Mouse (Mus musculus) embryonic facial prominence, embryonic 12.5 days (tissue): ENCODE measurements around the gene Dhrs13. TPM values are rescaled to one million over a fixed set of nuclear protein-coding genes. Genes with fewer than 3 reads are reported as not detected.
"Not testable (repeated sequence)": the region's sequence is repeated elsewhere in the genome, so short reads cannot be mapped to it uniquely, and the experiment has no call there.

Experiments
- ATAC-seq: fragments of 200-750 bp; cut with Nextera tagmentation; 2 replicates; pipeline ENCODE4 v1.8.0; 2017; ENCODE audit not compliant: insufficient number of reproducible peaks, insufficient read depth, low FRiP score, low TSS enrichment
- H3K27ac ChIP-seq: fragments of 300-500 bp; sonication (generic); 2 replicates; pipeline ENCODE4 v1.5.1; 2016; ENCODE audit warnings: mild to moderate bottlenecking
- H3K27me3 ChIP-seq: fragments of 300-500 bp; sonication (generic); 2 replicates; pipeline ENCODE4 v1.6.1; 2016; ENCODE audit warnings: mild to moderate bottlenecking, moderate library complexity
- H3K36me3 ChIP-seq: fragments of 300-500 bp; sonication (generic); 2 replicates; pipeline ENCODE4 v1.6.1; 2016; ENCODE audit warnings: mild to moderate bottlenecking
- H3K4me1 ChIP-seq: fragments of 300-500 bp; sonication (generic); 2 replicates; pipeline ENCODE4 v1.6.1; 2016
- H3K4me2 ChIP-seq: fragments of 300-500 bp; sonication (generic); replicated peaks from 2 replicates; pipeline ENCODE4 v1.6.1; 2016; ENCODE audit warnings: mild to moderate bottlenecking, moderate library complexity
- H3K4me3 ChIP-seq: fragments of 300-500 bp; sonication (generic); 2 replicates; pipeline ENCODE4 v1.5.1; 2016; ENCODE audit warnings: mild to moderate bottlenecking
- H3K9ac ChIP-seq: fragments of 300-500 bp; sonication (generic); 2 replicates; pipeline ENCODE4 v1.6.1; 2016; ENCODE audit warnings: mild to moderate bottlenecking, moderate library complexity
- H3K9me3 ChIP-seq: fragments of 300-500 bp; sonication (generic); 2 replicates; pipeline ENCODE4 v1.6.1; 2016; ENCODE audit warnings: mild to moderate bottlenecking, moderate library complexity
- WGBS: fragments of 180-500 bp; shearing (Covaris S2); methylation state at CpG from one replicate; pipeline ENCODE4 v1.1.7; 2016; 5-methylcytosine and 5-hydroxymethylcytosine counted together
- polyA plus RNA-seq: library from polyadenylated mRNA; unstranded; fragments of >200 nt; fragmentation: Nextera tagmentation; extraction: Ambion mirVana; gene quantifications from 2 replicates; pipeline ENCODE4 v1.2.1, GENCODE M21; 2016

Gene Dhrs13
- polyA plus RNA-seq, 1 experiment from 2014 or later, result 21.9 TPM

GRCm38 (mm10) chr11:78048637-78049036 is 16.6 kb downstream of the Dhrs13 start:
- not testable (repeated sequence) for H3K9ac ChIP-seq, H3K9me3 ChIP-seq, H3K27ac ChIP-seq, ATAC-seq, H3K4me3 ChIP-seq, H3K4me1 ChIP-seq, H3K27me3 ChIP-seq, H3K4me2 ChIP-seq
- WGBS, result 93% methylated on average over 4 of the region's 4 CpGs
- H3K36me3 ChIP-seq, result peaks cover 14% of the 10 kb centered on the region

DNA sequence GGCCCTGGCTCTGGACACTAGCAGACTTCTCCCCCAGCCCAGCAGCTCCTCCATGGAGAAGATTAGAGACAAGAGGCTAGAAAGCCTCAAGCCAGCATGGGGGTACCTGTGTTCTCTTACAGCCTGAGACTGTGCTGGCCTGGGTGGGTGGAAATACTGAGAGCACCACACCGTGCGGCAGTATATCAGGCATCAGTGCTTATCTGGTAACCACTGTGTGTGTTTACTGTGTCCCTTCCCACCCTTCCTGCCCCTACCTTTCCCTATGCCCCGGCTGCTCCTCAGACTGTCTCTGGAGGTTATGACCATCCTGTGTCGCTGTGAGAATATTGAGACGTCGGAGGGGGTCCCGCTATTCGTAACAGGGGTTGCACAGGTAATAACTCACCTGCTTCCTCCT is 21.0 kb downstream of the Dhrs13 start:
- Histone ChIP-seq H3K9ac (no peak overlapping the region), H3K4me2 (no peak overlapping the region), H3K27me3 (no peaks in the 10 kb centered on the region), H3K4me1 (no peaks in the 10 kb centered on the region), H3K4me3 (no peak overlapping the region), H3K9me3 (no peaks in the 10 kb centered on the region), H3K27ac (no peak overlapping the region), H3K36me3 (peaks cover 52% of the 10 kb centered on the region)
- 95% methylated on average over 8 of the region's 8 CpGs for WGBS
- no peak for ATAC-seq

DNA sequence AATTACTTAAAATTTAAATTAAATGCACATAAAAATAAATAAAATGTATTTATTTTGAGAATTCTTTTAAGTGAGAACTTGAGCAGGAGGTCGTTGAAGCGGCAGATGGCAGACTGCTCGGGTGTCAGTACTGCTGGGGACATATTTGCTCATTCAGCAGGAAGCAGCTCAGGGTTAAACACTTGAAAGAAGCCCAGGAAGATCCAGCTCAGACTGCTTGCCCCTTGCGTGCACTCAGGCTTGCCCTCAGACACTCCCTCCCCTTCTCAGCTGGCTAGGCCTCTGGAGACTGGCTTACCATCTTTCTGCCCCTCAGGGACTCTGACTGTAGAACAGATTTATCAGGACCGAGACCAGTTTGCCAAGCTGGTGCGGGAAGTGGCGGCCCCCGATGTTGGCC is 24.9 kb downstream of the Dhrs13 start:
- H3K4me1 ChIP-seq, result no peaks in the 10 kb centered on the region
- ATAC-seq, result no peak
- H3K4me2 ChIP-seq, result no peak overlapping the region
- peaks cover 60% of the 10 kb centered on the region for H3K36me3 ChIP-seq
- H3K4me3 ChIP-seq, result no peak overlapping the region
- no peak overlapping the region for H3K27ac ChIP-seq
- H3K9ac ChIP-seq, result no peak overlapping the region
- WGBS, result 83% methylated on average over 8 of the region's 8 CpGs
- no peaks in the 10 kb centered on the region for H3K9me3 ChIP-seq
- no peaks in the 10 kb centered on the region for H3K27me3 ChIP-seq

GRCm38 (mm10) chr11:78059833-78060757 is 28.0 kb downstream of the Dhrs13 start:
- 57% methylated on average over 9 of the region's 9 CpGs for WGBS
- ATAC-seq, result no peak

DNA sequence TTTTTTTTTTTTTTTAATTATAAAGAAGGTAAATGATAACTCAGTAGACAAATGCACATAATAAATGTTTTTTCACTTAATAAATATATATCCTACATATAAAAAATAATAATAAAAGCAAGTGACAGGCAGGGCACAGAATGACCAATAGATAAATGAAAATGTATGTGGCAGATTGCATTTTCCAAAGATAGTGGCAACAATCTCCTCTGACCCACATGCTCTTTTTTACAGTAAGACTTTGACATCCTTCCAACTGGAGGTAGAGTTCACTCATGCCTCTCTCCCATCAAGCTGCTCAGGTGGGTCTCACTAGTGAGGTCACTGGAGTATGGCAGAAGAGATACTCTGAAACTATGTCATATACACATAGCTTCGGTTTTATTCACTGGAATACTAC is 30.5 kb downstream of the Dhrs13 start:
- 89% methylated on average over 1 of the region's 1 CpGs for WGBS
- H3K4me2 ChIP-seq, result no peak overlapping the region
- no peak overlapping the region for H3K27ac ChIP-seq
- H3K4me3 ChIP-seq, result no peak overlapping the region
- H3K27me3 ChIP-seq, result no peaks in the 10 kb centered on the region
- ATAC-seq, result no peak
- no peaks in the 10 kb centered on the region for H3K4me1 ChIP-seq
- no peak overlapping the region for H3K9ac ChIP-seq
- peaks cover 25% of the 10 kb centered on the region for H3K36me3 ChIP-seq
- no peaks in the 10 kb centered on the region for H3K9me3 ChIP-seq

More at GRCm38 (mm10) chr11:78059833-78060757, 28.0 kb downstream of the Dhrs13 start:
- Histone ChIP-seq H3K27ac (no peak overlapping the region), H3K4me1 (no peaks in the 10 kb centered on the region), H3K9me3 (no peaks in the 10 kb centered on the region), H3K36me3 (peaks cover 44% of the 10 kb centered on the region), H3K4me2 (no peak overlapping the region), H3K4me3 (no peak overlapping the region), H3K27me3 (no peaks in the 10 kb centered on the region), H3K9ac (no peak overlapping the region)

GRCm38 (mm10) chr11:78065906-78066305 is 33.8 kb downstream of the Dhrs13 start:
- Histone ChIP-seq H3K4me1 (no peaks in the 10 kb centered on the region), H3K27ac (no peak overlapping the region), H3K4me2 (no peak overlapping the region), H3K9ac (no peak overlapping the region), H3K9me3 (no peaks in the 10 kb centered on the region), H3K36me3 (no peaks in the 10 kb centered on the region), H3K27me3 (no peaks in the 10 kb centered on the region), H3K4me3 (no peak overlapping the region)
- no peak for ATAC-seq
- 40% methylated on average over 2 of the region's 2 CpGs for WGBS

GRCm38 (mm10) chr11:78066641-78067040 is 34.6 kb downstream of the Dhrs13 start:
- no peak overlapping the region for H3K9ac ChIP-seq
- no peak overlapping the region for H3K4me3 ChIP-seq
- WGBS, result 54% methylated on average over 2 of the region's 2 CpGs
- H3K36me3 ChIP-seq, result 0 out of 2 replicates have a peak, but pooled peaks cover under 1% of the 10 kb centered on the region
- H3K4me1 ChIP-seq, result no peaks in the 10 kb centered on the region
- no peaks in the 10 kb centered on the region for H3K27me3 ChIP-seq
- ATAC-seq, result no peak
- H3K4me2 ChIP-seq, result no peak overlapping the region
- no peaks in the 10 kb centered on the region for H3K9me3 ChIP-seq
- no peak overlapping the region for H3K27ac ChIP-seq

- H3K36me3 ChIP-seq, result peaks cover 10% of the 10 kb centered on the region
- H3K4me2 ChIP-seq, result no peak overlapping the region
- H3K4me1 ChIP-seq, result no peaks in the 10 kb centered on the region
- H3K27ac ChIP-seq, result no peak overlapping the region
- H3K9ac ChIP-seq, result no peak overlapping the region
- H3K4me3 ChIP-seq, result no peak overlapping the region
- WGBS, result 67% methylated on average over 5 of the region's 5 CpGs
- H3K27me3 ChIP-seq, result no peaks in the 10 kb centered on the region
- ATAC-seq, result no peak
- no peaks in the 10 kb centered on the region for H3K9me3 ChIP-seq
Measured at GRCm38 (mm10) chr11:78067566-78067965, 35.5 kb downstream of the Dhrs13 start.

- Histone ChIP-seq H3K4me2 (no peak overlapping the region), H3K9ac (no peak overlapping the region), H3K27me3 (no peaks in the 10 kb centered on the region), H3K4me1 (no peaks in the 10 kb centered on the region), H3K36me3 (peaks cover 23% of the 10 kb centered on the region), H3K9me3 (no peaks in the 10 kb centered on the region), H3K27ac (no peak overlapping the region), H3K4me3 (no peak overlapping the region)
- no peak for ATAC-seq
- 74% methylated on average over 5 of the region's 5 CpGs for WGBS
Measured at GRCm38 (mm10) chr11:78069130-78069529, 37.0 kb downstream of the Dhrs13 start.

GRCm38 (mm10) chr11:78069646-78070045 is 37.6 kb downstream of the Dhrs13 start:
- no peak overlapping the region for H3K9ac ChIP-seq
- no peak overlapping the region for H3K27ac ChIP-seq
- H3K9me3 ChIP-seq, result no peaks in the 10 kb centered on the region
- ATAC-seq, result no peak
- no peak overlapping the region for H3K4me3 ChIP-seq
- peaks cover 28% of the 10 kb centered on the region for H3K36me3 ChIP-seq
- H3K4me1 ChIP-seq, result no peaks in the 10 kb centered on the region
- no peaks in the 10 kb centered on the region for H3K27me3 ChIP-seq
- H3K4me2 ChIP-seq, result no peak overlapping the region
- 82% methylated on average over 6 of the region's 6 CpGs for WGBS

GRCm38 (mm10) chr11:78071938-78072337 is 39.9 kb downstream of the Dhrs13 start:
- Histone ChIP-seq H3K4me3 (no peak overlapping the region), H3K27me3 (no peaks in the 10 kb centered on the region), H3K4me1 (no peaks in the 10 kb centered on the region), H3K9ac (no peak overlapping the region), H3K36me3 (peaks cover 50% of the 10 kb centered on the region), H3K9me3 (no peaks in the 10 kb centered on the region), H3K4me2 (no peak overlapping the region), H3K27ac (no peak overlapping the region)
- no peak for ATAC-seq
- WGBS, result 84% methylated on average over 5 of the region's 5 CpGs

DNA sequence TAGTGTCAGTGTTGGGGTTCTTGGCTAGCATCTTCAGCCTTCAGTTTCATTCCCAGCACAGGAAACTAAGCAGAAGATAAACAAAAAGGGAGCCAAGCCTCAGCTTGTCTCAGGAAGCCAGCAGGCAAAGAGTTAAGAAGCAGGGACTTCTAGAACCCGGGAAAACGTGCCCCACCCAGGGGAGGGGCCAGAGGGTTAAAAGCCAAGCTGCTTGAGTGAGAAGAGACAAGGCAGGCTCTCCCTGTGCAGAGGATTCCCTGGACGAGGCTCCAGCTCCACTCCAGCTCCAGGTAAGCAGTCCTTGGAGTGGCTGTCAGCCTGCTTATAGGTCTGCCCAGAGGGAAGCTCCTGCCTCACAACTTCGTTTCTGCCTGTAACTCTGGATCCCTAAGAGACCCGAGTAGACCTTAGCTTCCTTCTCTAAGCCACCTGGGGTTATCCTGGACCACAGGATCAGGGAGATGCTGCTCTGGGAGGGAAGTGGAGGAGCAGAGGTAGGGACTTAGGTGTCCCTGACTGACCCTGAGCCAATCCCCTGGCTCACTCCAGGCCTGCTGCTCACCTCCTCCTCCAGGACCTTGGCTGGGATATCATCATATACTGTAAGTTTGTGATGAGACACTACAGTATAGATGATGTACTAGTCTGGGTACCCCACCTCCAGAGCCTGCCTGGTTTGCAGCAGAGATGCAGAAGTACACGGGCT is 40.5 kb downstream of the Dhrs13 start:
- Histone ChIP-seq H3K4me3 (no peak overlapping the region), H3K9ac (no peak overlapping the region), H3K36me3 (peaks cover 55% of the 10 kb centered on the region), H3K9me3 (no peaks in the 10 kb centered on the region), H3K4me1 (no peaks in the 10 kb centered on the region), H3K27ac (peak overlapping the region; percentile 17; the same call in 1 of the 2 replicates), H3K27me3 (no peaks in the 10 kb centered on the region), H3K4me2 (no peak overlapping the region)
- no peak for ATAC-seq
- 31% methylated on average over 6 of the region's 6 CpGs for WGBS
